Comparison of ENCODE assay signal across 8 mouse cellular contexts in the genomic region with DNA sequence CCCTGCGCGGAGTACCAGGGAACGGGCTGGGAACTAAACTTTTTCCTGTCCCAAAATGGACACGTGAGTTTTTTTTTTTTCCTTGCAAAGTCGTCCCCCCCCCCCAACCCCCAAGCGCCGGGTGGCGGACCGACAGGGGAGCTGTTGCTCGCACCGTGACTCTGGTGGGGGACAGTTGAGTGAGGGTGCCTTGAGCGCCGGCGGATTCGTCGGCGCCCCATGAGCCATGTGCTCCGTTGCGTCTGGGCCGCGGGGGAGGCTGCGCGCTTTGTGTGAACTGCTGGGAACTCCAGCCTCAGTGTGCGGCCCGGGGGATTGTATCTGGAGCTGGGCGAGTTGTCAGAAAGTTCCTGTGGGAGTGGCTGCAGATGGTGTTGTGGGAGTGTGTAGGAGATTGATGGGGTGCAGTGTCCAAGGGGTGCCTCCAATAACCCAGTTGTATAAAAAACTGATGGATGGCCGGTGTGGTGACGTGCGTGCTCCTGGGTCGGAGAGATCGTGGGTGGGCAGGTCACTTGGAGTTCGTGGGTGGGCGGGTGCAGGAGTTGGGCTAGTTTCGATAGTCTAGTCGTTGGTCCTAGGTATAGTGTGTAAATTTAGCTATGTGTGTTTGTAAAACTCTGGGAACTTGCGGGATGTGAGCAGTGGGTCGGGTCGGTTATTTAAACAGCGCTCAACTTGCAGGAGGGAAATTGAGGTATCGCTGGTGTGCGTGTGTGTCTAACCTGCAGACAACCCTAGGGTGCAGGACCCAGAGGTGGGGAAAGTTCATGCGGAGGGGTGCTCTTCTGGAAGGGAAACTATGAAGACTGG. TPM values are rescaled to one million over a fixed set of nuclear protein-coding genes. Genes with fewer than 3 reads are reported as not detected.
DNase-seq lines count a peak whose midpoint lies in the region; ATAC-seq and TF ChIP-seq lines count a peak whose summit lies in the region.

No protein-coding gene starts in this region.

- H3K27me3 ChIP-seq in embryonic facial prominence, embryonic 12.5 days = no peaks in the 10 kb centered on the region
- H3K27me3 ChIP-seq in heart, embryonic 14.5 days (ENCODE audit: control insufficient read depth, insufficient read depth, low read length) = no peaks in the 10 kb centered on the region
- no peaks in the 10 kb centered on the region for H3K27me3 ChIP-seq in kidney, postnatal 0 days (ENCODE audit: insufficient read depth, low read length)
- no peaks in the 10 kb centered on the region for H3K27me3 ChIP-seq in liver, postnatal 0 days (ENCODE audit: insufficient read depth, low read length)
- H3K27me3 ChIP-seq in neural tube, embryonic 13.5 days = peaks cover 21% of the 10 kb centered on the region; the same call in 1 of the 2 replicates

- peak overlapping the region; percentile 88 for H3K9ac ChIP-seq in embryonic facial prominence, embryonic 12.5 days
- H3K9ac ChIP-seq in heart, embryonic 14.5 days (ENCODE audit: low read length) = peak overlapping the region; percentile 95
- H3K9ac ChIP-seq in kidney, postnatal 0 days (ENCODE audit: low read depth, low read length) = peak overlapping the region; percentile 93
- H3K9ac ChIP-seq in liver, postnatal 0 days (replicated peaks) = peak overlapping the region; percentile 81
- H3K9ac ChIP-seq in neural tube, embryonic 13.5 days = peak overlapping the region; percentile 72

- peak overlapping the region; percentile 97 for H3K27ac ChIP-seq in embryonic facial prominence, embryonic 12.5 days
- H3K27ac ChIP-seq in heart, embryonic 14.5 days (replicated peaks in 1 of 2; ENCODE audit: control insufficient read depth in 1 of 2, insufficient read depth in 1 of 2, low read depth in 2 of 2, low read length in 2 of 2) = peak overlapping the region; percentile 80 to 95
- peak overlapping the region; percentile 95 for H3K27ac ChIP-seq in kidney, postnatal 0 days
- H3K27ac ChIP-seq in liver, postnatal 0 days (ENCODE audit: low read depth) = peak overlapping the region; percentile 88
- peak overlapping the region; percentile 76 for H3K27ac ChIP-seq in neural tube, embryonic 13.5 days (replicated peaks)

- no peak for TF ChIP-seq EP300 in liver, postnatal 0 days (IDR thresholded peaks at IDR 0.05; ENCODE audit: low read depth)

- no peak for ATAC-seq in embryonic facial prominence, embryonic 12.5 days (ENCODE audit: insufficient number of reproducible peaks, insufficient read depth, low FRiP score, low TSS enrichment)
- ATAC-seq in heart, embryonic 14.5 days (ENCODE audit: insufficient number of reproducible peaks, insufficient read depth, low FRiP score, low read depth) = peak; percentile 4; the same call in 1 of the 2 replicates
- ATAC-seq in kidney, postnatal 0 days (replicated peaks; ENCODE audit: low FRiP score, low read depth) = peak; percentile 44
- peak; percentile 12 for ATAC-seq in liver, postnatal 0 days
- peak; percentile 25; the same call in 1 of the 2 replicates for ATAC-seq in neural tube, embryonic 13.5 days (ENCODE audit: low read depth)

- H3K4me2 ChIP-seq in embryonic facial prominence, embryonic 12.5 days (replicated peaks) = peak overlapping the region; percentile 82
- H3K4me2 ChIP-seq in heart, embryonic 14.5 days (ENCODE audit: low read length) = peak overlapping the region; percentile 84
- peak overlapping the region; percentile 68 for H3K4me2 ChIP-seq in kidney, postnatal 0 days (ENCODE audit: low read length)
- H3K4me2 ChIP-seq in liver, postnatal 0 days (ENCODE audit: low read depth, low read length) = peak overlapping the region; percentile 99
- peak overlapping the region; percentile 87 for H3K4me2 ChIP-seq in neural tube, embryonic 13.5 days

- peaks cover 23% of the 10 kb centered on the region for H3K36me3 ChIP-seq in embryonic facial prominence, embryonic 12.5 days
- H3K36me3 ChIP-seq in heart, embryonic 14.5 days (ENCODE audit: control insufficient read depth, insufficient read depth, low read length) = peaks cover 28% of the 10 kb centered on the region
- no peaks in the 10 kb centered on the region for H3K36me3 ChIP-seq in kidney, postnatal 0 days (ENCODE audit: insufficient read depth, low read length)
- H3K36me3 ChIP-seq in liver, postnatal 0 days (replicated peaks; ENCODE audit: insufficient read depth, low read length) = 0 out of 2 replicates have a peak, but pooled peaks cover 2% of the 10 kb centered on the region
- 0 out of 2 replicates have a peak, but pooled peaks cover under 1% of the 10 kb centered on the region for H3K36me3 ChIP-seq in neural tube, embryonic 13.5 days

- H3K4me3 ChIP-seq in embryonic facial prominence, embryonic 12.5 days = peak overlapping the region; percentile 93
- peak overlapping the region; percentile 69 to 91 for H3K4me3 ChIP-seq in heart, embryonic 14.5 days (ENCODE audit: control insufficient read depth in 1 of 2, insufficient read depth in 1 of 2, low read depth in 1 of 2, low read length in 2 of 2)
- peak overlapping the region; percentile 89 for H3K4me3 ChIP-seq in kidney, postnatal 0 days (replicated peaks; ENCODE audit: low read depth, low read length)
- H3K4me3 ChIP-seq in liver, postnatal 0 days (ENCODE audit: low read depth, low read length) = peak overlapping the region; percentile 83
- H3K4me3 ChIP-seq in neural tube, embryonic 13.5 days = peak overlapping the region; percentile 61

- no peaks in the 10 kb centered on the region for H3K9me3 ChIP-seq in embryonic facial prominence, embryonic 12.5 days
- H3K9me3 ChIP-seq in heart, embryonic 14.5 days (ENCODE audit: control insufficient read depth, low read length) = no peaks in the 10 kb centered on the region
- no peaks in the 10 kb centered on the region for H3K9me3 ChIP-seq in kidney, postnatal 0 days (replicated peaks; ENCODE audit: low read length)
- H3K9me3 ChIP-seq in liver, postnatal 0 days (ENCODE audit: low read length) = no peaks in the 10 kb centered on the region
- H3K9me3 ChIP-seq in neural tube, embryonic 13.5 days = no peaks in the 10 kb centered on the region

- peak; percentile 94 for DNase-seq in heart, adult 11 months
- no peak for DNase-seq in heart, adult 8-10 months (ENCODE audit: low spot score)
- DNase-seq in kidney, postnatal 0 days (ENCODE audit: low spot score) = peak; percentile 96
- peak; percentile 64 for DNase-seq in liver, postnatal 0 days
- peak; percentile 82 for DNase-seq in testis, postnatal 14 days (ENCODE audit: low spot score)

- TF ChIP-seq CTCF in kidney, postnatal 0 days (IDR thresholded peaks at IDR 0.05; ENCODE audit: low read depth) = peak; percentile 13; the same call in 1 of the 2 replicates
- no peak for TF ChIP-seq CTCF in liver, postnatal 0 days (IDR thresholded peaks at IDR 0.05; ENCODE audit: low read depth)

- peaks cover 45% of the 10 kb centered on the region for H3K4me1 ChIP-seq in embryonic facial prominence, embryonic 12.5 days
- H3K4me1 ChIP-seq in heart, embryonic 14.5 days (ENCODE audit: control insufficient read depth in 2 of 2, insufficient read depth in 2 of 2, low read length in 2 of 2) = peaks cover 33 to 50% of the 10 kb centered on the region in 2 experiments
- peaks cover 44% of the 10 kb centered on the region for H3K4me1 ChIP-seq in kidney, postnatal 0 days (replicated peaks; ENCODE audit: insufficient read depth, low read length)
- peaks cover 30% of the 10 kb centered on the region for H3K4me1 ChIP-seq in liver, postnatal 0 days (ENCODE audit: insufficient read depth)
- peaks cover 71% of the 10 kb centered on the region for H3K4me1 ChIP-seq in neural tube, embryonic 13.5 days (replicated peaks)

- under 1% methylated on average over 42 of the region's 42 CpGs for WGBS in embryonic facial prominence, embryonic 12.5 days
- under 1% methylated on average over 40 of the region's 42 CpGs for WGBS in heart, embryonic 14.5 days
- WGBS in kidney, postnatal 0 days = under 1% methylated on average over 36 of the region's 42 CpGs
- under 1% methylated on average over 42 of the region's 42 CpGs for WGBS in liver, postnatal 0 days (ENCODE audit: insufficient replicate concordance)
- WGBS in neural tube, embryonic 13.5 days = under 1% methylated on average over 39 of the region's 42 CpGs

RNA-seq across cellular contexts. Expression of a gene that starts 1.4 kb away (rescaled TPM):
- total RNA-seq in heart, adult 8-10 months (2022) = under 1 TPM; 0.47 to 0.55 (median 0.51) TPM
- 89.5 and 95.1 TPM in 2 replicates for polyA plus RNA-seq in embryonic facial prominence, embryonic 12.5 days (2016; fragmentation: Nextera tagmentation; extraction: Ambion mirVana)
- 34.0 and 36.2 TPM in 2 replicates for polyA plus RNA-seq in heart, embryonic 14.5 days (2014; fragmentation: Nextera tagmentation; extraction: Ambion mirVana)
- 38.2 and 40.6 TPM in 2 replicates for polyA plus RNA-seq in kidney, postnatal 0 days (2015; fragmentation: Nextera tagmentation; extraction: Ambion mirVana)
- 4.9 and 5.1 TPM in 2 replicates for polyA plus RNA-seq in liver, postnatal 0 days (2015; fragmentation: Nextera tagmentation; extraction: Ambion mirVana)
- 24.1 and 31.1 TPM in 2 replicates for polyA plus RNA-seq in neural tube, embryonic 13.5 days (2015; fragmentation: Nextera tagmentation; extraction: Ambion mirVana)

RNA-seq across cellular contexts. Expression of a gene that starts 16.5 kb away (rescaled TPM):
- 1 to 10 TPM in 1 of 4 experiments, under 1 TPM in 3; 0.40 to 1.4 (median 0.56) TPM for total RNA-seq in heart, adult 8-10 months (2022)
- polyA plus RNA-seq in embryonic facial prominence, embryonic 12.5 days (2016; fragmentation: Nextera tagmentation; extraction: Ambion mirVana) = 9.6 and 9.8 TPM in 2 replicates
- polyA plus RNA-seq in heart, embryonic 14.5 days (2014; fragmentation: Nextera tagmentation; extraction: Ambion mirVana) = 3.9 and 6.2 TPM in 2 replicates
- 2.6 and 4.6 TPM in 2 replicates for polyA plus RNA-seq in kidney, postnatal 0 days (2015; fragmentation: Nextera tagmentation; extraction: Ambion mirVana)
- 1.2 and 1.8 TPM in 2 replicates for polyA plus RNA-seq in liver, postnatal 0 days (2015; fragmentation: Nextera tagmentation; extraction: Ambion mirVana)
- 8.3 and 10.4 TPM in 2 replicates for polyA plus RNA-seq in neural tube, embryonic 13.5 days (2015; fragmentation: Nextera tagmentation; extraction: Ambion mirVana)

RNA-seq across cellular contexts. Expression of a gene that starts 21.7 kb away (rescaled TPM):
- total RNA-seq in heart, adult 8-10 months (2022) = 100 to 1,000 TPM in 2 of 4 experiments, 10 to 100 TPM in 2; 90.3 to 107 (median 102) TPM
- 188 and 190 TPM in 2 replicates for polyA plus RNA-seq in embryonic facial prominence, embryonic 12.5 days (2016; fragmentation: Nextera tagmentation; extraction: Ambion mirVana)
- 189 and 194 TPM in 2 replicates for polyA plus RNA-seq in heart, embryonic 14.5 days (2014; fragmentation: Nextera tagmentation; extraction: Ambion mirVana)
- 227 and 252 TPM in 2 replicates for polyA plus RNA-seq in kidney, postnatal 0 days (2015; fragmentation: Nextera tagmentation; extraction: Ambion mirVana)
- polyA plus RNA-seq in liver, postnatal 0 days (2015; fragmentation: Nextera tagmentation; extraction: Ambion mirVana) = 190 and 216 TPM in 2 replicates
- 161 and 167 TPM in 2 replicates for polyA plus RNA-seq in neural tube, embryonic 13.5 days (2015; fragmentation: Nextera tagmentation; extraction: Ambion mirVana)

RNA-seq across cellular contexts. Expression of a gene that starts 45.8 kb away (rescaled TPM):
- under 1 TPM in 1 of 4 experiments, not detected in 3; 0.09 TPM for total RNA-seq in heart, adult 8-10 months (2022)
- 0.31 TPM in 2 replicates for polyA plus RNA-seq in embryonic facial prominence, embryonic 12.5 days (2016; fragmentation: Nextera tagmentation; extraction: Ambion mirVana)
- polyA plus RNA-seq in heart, embryonic 14.5 days (2014; fragmentation: Nextera tagmentation; extraction: Ambion mirVana) = 0.19 and 0.26 TPM in 2 replicates
- polyA plus RNA-seq in kidney, postnatal 0 days (2015; fragmentation: Nextera tagmentation; extraction: Ambion mirVana) = 0.18 and 0.32 TPM in 2 replicates
- polyA plus RNA-seq in liver, postnatal 0 days (2015; fragmentation: Nextera tagmentation; extraction: Ambion mirVana) = 1.8 and 2.4 TPM in 2 replicates
- 0.18 TPM in 1 of 2 replicates, not detected in the other for polyA plus RNA-seq in neural tube, embryonic 13.5 days (2015; fragmentation: Nextera tagmentation; extraction: Ambion mirVana)
